ENCODE assay signal across 18 mouse cellular contexts in the genomic region with DNA sequence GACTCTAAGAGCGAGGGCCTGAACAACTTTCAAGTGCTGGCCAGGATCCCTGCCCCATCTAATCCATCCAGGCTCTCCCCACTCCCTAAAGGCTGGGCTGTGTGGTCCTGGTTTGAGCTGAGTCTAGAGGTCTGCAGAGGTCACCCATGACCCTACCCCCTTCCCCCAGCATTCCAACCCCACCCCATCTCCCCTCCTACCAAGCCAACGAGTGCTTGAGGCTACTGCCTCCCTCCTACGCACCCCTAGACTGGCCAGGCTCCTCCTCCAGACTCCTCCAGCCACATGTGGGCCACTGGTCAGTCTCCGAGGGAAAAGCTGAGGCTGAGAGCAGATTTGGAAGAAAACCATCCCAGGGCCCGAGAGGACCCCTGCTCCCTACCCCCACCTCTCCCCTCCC.
A peak's percentile ranks its signal among the peaks of the same experiment; 100 is the strongest.
DNase-seq lines count a peak whose midpoint lies in the region; ATAC-seq and TF ChIP-seq lines count a peak whose summit lies in the region.
"Had no signal": no experiment of that assay in that cellular context is flagged by ENCODE, and none has a peak within 500 bp of the region (broad histone marks: within the 10 kb centered on the region; RNA-seq: fewer than 3 reads in every experiment).

No protein-coding gene starts in this region.

- no peaks in the 10 kb centered on the region for H3K27me3 ChIP-seq in kidney, embryonic 16.5 days (ENCODE audit: insufficient read depth, low read length)
- no peaks in the 10 kb centered on the region for H3K27me3 ChIP-seq in stomach, embryonic 16.5 days (ENCODE audit: control insufficient read depth, insufficient read depth, low read length)
- H3K27me3 ChIP-seq in stomach, postnatal 0 days (ENCODE audit: control insufficient read depth, insufficient read depth, low read length) = no peaks in the 10 kb centered on the region
- H3K27me3 ChIP-seq: embryonic facial prominence, embryonic 15.5 days; liver, embryonic 13.5 days had no signal

- no peak for TF ChIP-seq CTCF in gastrocnemius, adult 2 months (IDR thresholded peaks at IDR 0.05)
- no peak for TF ChIP-seq CTCF in stomach, postnatal 0 days (IDR thresholded peaks at IDR 0.05; ENCODE audit: low read depth)

- H3K4me1 ChIP-seq in kidney, embryonic 16.5 days (ENCODE audit: insufficient read depth, low read length) = peaks cover 50% of the 10 kb centered on the region
- H3K4me1 ChIP-seq in stomach, embryonic 16.5 days (ENCODE audit: control insufficient read depth, insufficient read depth, low read length) = peaks cover 39% of the 10 kb centered on the region
- no peaks in the 10 kb centered on the region; the same call in none of the 2 replicates for H3K4me1 ChIP-seq in stomach, postnatal 0 days (replicated peaks; ENCODE audit: control insufficient read depth, insufficient read depth)
- H3K4me1 ChIP-seq: liver, embryonic 13.5 days had no signal

- H3K36me3 ChIP-seq in kidney, embryonic 16.5 days (ENCODE audit: insufficient read depth, low read length) = peaks cover 2% of the 10 kb centered on the region; the same call in 1 of the 2 replicates
- no peaks in the 10 kb centered on the region for H3K36me3 ChIP-seq in stomach, embryonic 16.5 days (ENCODE audit: control insufficient read depth, insufficient read depth, low read length)
- no peaks in the 10 kb centered on the region for H3K36me3 ChIP-seq in stomach, postnatal 0 days (ENCODE audit: control insufficient read depth, insufficient read depth, low read length)
- H3K36me3 ChIP-seq: liver, embryonic 13.5 days had no signal

- peak; percentile 79 for ATAC-seq in kidney, embryonic 16.5 days (ENCODE audit: low FRiP score, low TSS enrichment)
- peak; percentile 11; the same call in 1 of the 2 replicates for ATAC-seq in stomach, embryonic 16.5 days (ENCODE audit: insufficient read depth, low FRiP score)
- ATAC-seq in stomach, postnatal 0 days (ENCODE audit: low FRiP score, low TSS enrichment) = no peak
- ATAC-seq: activated CD4-positive, CD25-positive, alpha-beta regulatory T cell, adult 4 months; inflammation-experienced regulatory T-cells, adult 6 months had no signal

- no peak for TF ChIP-seq EP300 in stomach, postnatal 0 days (optimal IDR thresholded peaks at IDR 0.05)

- 0 out of 2 replicates have a peak overlapping the region, but pooled peaks have one; percentile 5 for H3K27ac ChIP-seq in gastrocnemius, adult 2 months
- peak overlapping the region; percentile 63 for H3K27ac ChIP-seq in kidney, embryonic 16.5 days (ENCODE audit: low read length)
- no peak overlapping the region for H3K27ac ChIP-seq in stomach, embryonic 16.5 days (ENCODE audit: low read length)
- H3K27ac ChIP-seq in stomach, postnatal 0 days (replicated peaks) = no peak overlapping the region
- H3K27ac ChIP-seq: embryonic facial prominence, embryonic 15.5 days; liver, embryonic 13.5 days had no signal

- H3K9me3 ChIP-seq in kidney, embryonic 16.5 days (ENCODE audit: low read length) = peaks cover 2% of the 10 kb centered on the region
- H3K9me3 ChIP-seq in stomach, embryonic 16.5 days (replicated peaks; ENCODE audit: control insufficient read depth, low read length) = peaks cover under 1% of the 10 kb centered on the region; the same call in 1 of the 2 replicates
- H3K9me3 ChIP-seq in stomach, postnatal 0 days (ENCODE audit: control insufficient read depth, low read length) = no peaks in the 10 kb centered on the region
- H3K9me3 ChIP-seq: embryonic facial prominence, embryonic 15.5 days; liver, embryonic 13.5 days had no signal

- 13% methylated on average over 5 of the region's 5 CpGs for WGBS in kidney, embryonic 16.5 days
- WGBS in stomach, embryonic 16.5 days = 57% methylated on average over 5 of the region's 5 CpGs
- WGBS in stomach, postnatal 0 days = 44% methylated on average over 5 of the region's 5 CpGs

- intact Hi-C loops in gastrocnemius, adult 2 months (cut with DNase I) = no loop called here

- no peak overlapping the region for H3K4me2 ChIP-seq in kidney, embryonic 16.5 days (replicated peaks; ENCODE audit: low read depth, low read length)
- no peak overlapping the region for H3K4me2 ChIP-seq in stomach, embryonic 16.5 days (ENCODE audit: low read depth, low read length)
- no peak overlapping the region for H3K4me2 ChIP-seq in stomach, postnatal 0 days (replicated peaks; ENCODE audit: low read depth)
- H3K4me2 ChIP-seq: embryonic facial prominence, embryonic 15.5 days; liver, embryonic 13.5 days had no signal

- H3K4me3 ChIP-seq in gastrocnemius, adult 2 months = no peak overlapping the region
- no peak overlapping the region for H3K4me3 ChIP-seq in kidney, embryonic 16.5 days (ENCODE audit: low read length)
- H3K4me3 ChIP-seq in stomach, embryonic 16.5 days (replicated peaks; ENCODE audit: low read length) = no peak overlapping the region
- no peak overlapping the region for H3K4me3 ChIP-seq in stomach, postnatal 0 days (ENCODE audit: low read depth, low read length)
- H3K4me3 ChIP-seq: embryonic facial prominence, embryonic 15.5 days; liver, embryonic 13.5 days had no signal

- no peak overlapping the region for H3K9ac ChIP-seq in kidney, embryonic 16.5 days (replicated peaks; ENCODE audit: low read length)
- no peak overlapping the region for H3K9ac ChIP-seq in stomach, embryonic 16.5 days (ENCODE audit: low read length)
- H3K9ac ChIP-seq in stomach, postnatal 0 days (ENCODE audit: low read length) = no peak overlapping the region
- H3K9ac ChIP-seq: embryonic facial prominence, embryonic 15.5 days; liver, embryonic 13.5 days had no signal

- DNase-seq in gastrocnemius, adult 2 months = no peak
- no peak for DNase-seq in gastrocnemius, postnatal 10 days
- DNase-seq in kidney, adult 8-10 months = no peak
- DNase-seq in stomach, postnatal 0 days (ENCODE audit: low spot score) = no peak
- DNase-seq in layer of hippocampus, postnatal 25 days (ENCODE audit: extremely low spot score in 1 of 2, low spot score in 1 of 2) = no peak
- no peak for DNase-seq in left cerebral cortex, adult 8-10 months (ENCODE audit: low spot score in 2 of 2)
- DNase-seq: adrenal gland, postnatal 36 days; B cell, adult 2 months; cerebellum, postnatal 25 days; gastrocnemius, postnatal 36 days; left cerebral cortex, postnatal 4 days; liver, embryonic 13.5 days; lung, postnatal 36 days had no signal

Comparison
In these comparisons a context has a peak if more than half of its experiments do, and no peak if none do; other contexts are left out.
1. H3K27ac ChIP-seq: peak in gastrocnemius, adult 2 months (single experiment) and kidney, embryonic 16.5 days (single experiment); none in stomach, embryonic 16.5 days (single experiment) and stomach, postnatal 0 days (single experiment).